Mouse (Mus musculus): ENCODE measurements around the gene Sesn2. TPM values are rescaled to one million over a fixed set of nuclear protein-coding genes. Genes with fewer than 3 reads are reported as not detected.
"Not testable (repeated sequence)": the region's sequence is repeated elsewhere in the genome, so short reads cannot be mapped to it uniquely, and the experiment has no call there.

Sesn2 gene
- polyA plus RNA-seq (2012; rRNA removed) = 18.0 and 19.4 TPM in 2 replicates

GRCm38 (mm10) chr4:132510352-132510798 lies at the start of gene Sesn2:
TSS of gene Sesn2 (minus strand) at chr4:132510501.
- no peaks in the 10 kb centered on the region for H3K27me3 ChIP-seq (ENCODE audit: control insufficient read depth, insufficient read depth, low read length)
- H3K27ac ChIP-seq (ENCODE audit: control insufficient read depth, insufficient read depth, low read depth, low read length) = peak within 1 kb of the TSS; percentile 80
- H3K4me1 ChIP-seq (ENCODE audit: control insufficient read depth, insufficient read depth, low read length) = peaks cover 22% of the 10 kb centered on the region
- TF ChIP-seq POLR2A (IDR thresholded peaks at IDR 0.05; ENCODE audit: control insufficient read depth, low read depth, low read length) (peak; percentile 98), CTCF (IDR thresholded peaks at IDR 0.05; ENCODE audit: control insufficient read depth, insufficient read depth, insufficient replicate concordance, low read depth, low read length) (no peak)
- no peaks in the 10 kb centered on the region for H3K36me3 ChIP-seq (ENCODE audit: control insufficient read depth, insufficient read depth, low read length)
- peak within 1 kb of the TSS; percentile 86 for H3K4me3 ChIP-seq (ENCODE audit: control insufficient read depth, low read depth, low read length)

- H3K4me1 ChIP-seq (ENCODE audit: control insufficient read depth, insufficient read depth, low read length); H3K27ac ChIP-seq (ENCODE audit: control insufficient read depth, insufficient read depth, low read depth, low read length); H3K4me3 ChIP-seq (ENCODE audit: control insufficient read depth, low read depth, low read length); H3K36me3 ChIP-seq (ENCODE audit: control insufficient read depth, insufficient read depth, low read length); H3K27me3 ChIP-seq (ENCODE audit: control insufficient read depth, insufficient read depth, low read length): not testable (repeated sequence)
Observed at GRCm38 (mm10) chr4:132555550-132555949, 45.2 kb upstream of the Sesn2 start.

GRCm38 (mm10) chr4:132554653-132555052 lies 44.4 kb upstream of the Sesn2 start:
- Histone ChIP-seq H3K36me3 (ENCODE audit: control insufficient read depth, insufficient read depth, low read length) (no peaks in the 10 kb centered on the region; the same call in 1 of the 2 replicates), H3K27ac (ENCODE audit: control insufficient read depth, insufficient read depth, low read depth, low read length) (no peak overlapping the region), H3K27me3 (ENCODE audit: control insufficient read depth, insufficient read depth, low read length) (no peaks in the 10 kb centered on the region), H3K4me3 (ENCODE audit: control insufficient read depth, low read depth, low read length) (no peak overlapping the region), H3K4me1 (ENCODE audit: control insufficient read depth, insufficient read depth, low read length) (no peaks in the 10 kb centered on the region)
- TF ChIP-seq POLR2A (IDR thresholded peaks at IDR 0.05; ENCODE audit: control insufficient read depth, low read depth, low read length) (no peak), CTCF (IDR thresholded peaks at IDR 0.05; ENCODE audit: control insufficient read depth, insufficient read depth, insufficient replicate concordance, low read depth, low read length) (no peak)

- Histone ChIP-seq H3K27me3 (ENCODE audit: control insufficient read depth, insufficient read depth, low read length) (no peaks in the 10 kb centered on the region), H3K27ac (ENCODE audit: control insufficient read depth, insufficient read depth, low read depth, low read length) (no peak overlapping the region), H3K36me3 (ENCODE audit: control insufficient read depth, insufficient read depth, low read length) (no peaks in the 10 kb centered on the region; the same call in 1 of the 2 replicates), H3K4me1 (ENCODE audit: control insufficient read depth, insufficient read depth, low read length) (no peaks in the 10 kb centered on the region), H3K4me3 (ENCODE audit: control insufficient read depth, low read depth, low read length) (no peak overlapping the region)
- TF ChIP-seq POLR2A (IDR thresholded peaks at IDR 0.05; ENCODE audit: control insufficient read depth, low read depth, low read length) (no peak), CTCF (IDR thresholded peaks at IDR 0.05; ENCODE audit: control insufficient read depth, insufficient read depth, insufficient replicate concordance, low read depth, low read length) (no peak)
Observed at GRCm38 (mm10) chr4:132554221-132554620, 43.9 kb upstream of the Sesn2 start.

- H3K4me3 ChIP-seq (ENCODE audit: control insufficient read depth, low read depth, low read length) = no peak overlapping the region
- H3K27ac ChIP-seq (ENCODE audit: control insufficient read depth, insufficient read depth, low read depth, low read length) = no peak overlapping the region
- peaks cover 7% of the 10 kb centered on the region for H3K36me3 ChIP-seq (ENCODE audit: control insufficient read depth, insufficient read depth, low read length)
- TF ChIP-seq POLR2A (IDR thresholded peaks at IDR 0.05; ENCODE audit: control insufficient read depth, low read depth, low read length) (no peak), CTCF (IDR thresholded peaks at IDR 0.05; ENCODE audit: control insufficient read depth, insufficient read depth, insufficient replicate concordance, low read depth, low read length) (no peak; the same call in 1 of the 2 replicates)
- H3K27me3 ChIP-seq (ENCODE audit: control insufficient read depth, insufficient read depth, low read length) = no peaks in the 10 kb centered on the region
- H3K4me1 ChIP-seq (ENCODE audit: control insufficient read depth, insufficient read depth, low read length) = no peaks in the 10 kb centered on the region
Observed at GRCm38 (mm10) chr4:132545851-132546250, 35.5 kb upstream of the Sesn2 start.

GRCm38 (mm10) chr4:132542724-132543123 lies 32.4 kb upstream of the Sesn2 start:
- no peak for TF ChIP-seq POLR2A (IDR thresholded peaks at IDR 0.05; ENCODE audit: control insufficient read depth, low read depth, low read length)
- TF ChIP-seq CTCF (IDR thresholded peaks at IDR 0.05; ENCODE audit: control insufficient read depth, insufficient read depth, insufficient replicate concordance, low read depth, low read length) = no peak
- Histone ChIP-seq H3K4me1 (ENCODE audit: control insufficient read depth, insufficient read depth, low read length) (no peaks in the 10 kb centered on the region), H3K27ac (ENCODE audit: control insufficient read depth, insufficient read depth, low read depth, low read length) (no peak overlapping the region), H3K36me3 (ENCODE audit: control insufficient read depth, insufficient read depth, low read length) (peaks cover 7% of the 10 kb centered on the region), H3K4me3 (ENCODE audit: control insufficient read depth, low read depth, low read length) (no peak overlapping the region), H3K27me3 (ENCODE audit: control insufficient read depth, insufficient read depth, low read length) (no peaks in the 10 kb centered on the region)

GRCm38 (mm10) chr4:132541413-132541812 lies 31.1 kb upstream of the Sesn2 start:
- no peak overlapping the region for H3K27ac ChIP-seq (ENCODE audit: control insufficient read depth, insufficient read depth, low read depth, low read length)
- peaks cover 4% of the 10 kb centered on the region for H3K36me3 ChIP-seq (ENCODE audit: control insufficient read depth, insufficient read depth, low read length)
- TF ChIP-seq POLR2A (IDR thresholded peaks at IDR 0.05; ENCODE audit: control insufficient read depth, low read depth, low read length) = no peak
- TF ChIP-seq CTCF (IDR thresholded peaks at IDR 0.05; ENCODE audit: control insufficient read depth, insufficient read depth, insufficient replicate concordance, low read depth, low read length) = no peak
- peaks cover 3% of the 10 kb centered on the region; the same call in 1 of the 2 replicates for H3K4me1 ChIP-seq (ENCODE audit: control insufficient read depth, insufficient read depth, low read length)
- no peaks in the 10 kb centered on the region for H3K27me3 ChIP-seq (ENCODE audit: control insufficient read depth, insufficient read depth, low read length)
- no peak overlapping the region for H3K4me3 ChIP-seq (ENCODE audit: control insufficient read depth, low read depth, low read length)

- no peak overlapping the region for H3K27ac ChIP-seq (ENCODE audit: control insufficient read depth, insufficient read depth, low read depth, low read length)
- TF ChIP-seq POLR2A (IDR thresholded peaks at IDR 0.05; ENCODE audit: control insufficient read depth, low read depth, low read length) = no peak
- TF ChIP-seq CTCF (IDR thresholded peaks at IDR 0.05; ENCODE audit: control insufficient read depth, insufficient read depth, insufficient replicate concordance, low read depth, low read length) = no peak
- no peak overlapping the region for H3K4me3 ChIP-seq (ENCODE audit: control insufficient read depth, low read depth, low read length)
- H3K36me3 ChIP-seq (ENCODE audit: control insufficient read depth, insufficient read depth, low read length) = peaks cover 3% of the 10 kb centered on the region; the same call in 1 of the 2 replicates
- no peaks in the 10 kb centered on the region for H3K27me3 ChIP-seq (ENCODE audit: control insufficient read depth, insufficient read depth, low read length)
- peaks cover 5% of the 10 kb centered on the region; the same call in 1 of the 2 replicates for H3K4me1 ChIP-seq (ENCODE audit: control insufficient read depth, insufficient read depth, low read length)
Observed at GRCm38 (mm10) chr4:132539481-132539880, 29.2 kb upstream of the Sesn2 start.

Measured in testis, adult 2 months (tissue).